Mouse (Mus musculus) brain, adult 2 months (tissue): ENCODE data around the gene Cox4i1.

Experiments
- DNase-seq: peaks from one replicate; pipeline ENCODE4 v3.0.0; 2011; ENCODE audit warnings: low read depth, low spot score

Cox4i1 gene

DNA sequence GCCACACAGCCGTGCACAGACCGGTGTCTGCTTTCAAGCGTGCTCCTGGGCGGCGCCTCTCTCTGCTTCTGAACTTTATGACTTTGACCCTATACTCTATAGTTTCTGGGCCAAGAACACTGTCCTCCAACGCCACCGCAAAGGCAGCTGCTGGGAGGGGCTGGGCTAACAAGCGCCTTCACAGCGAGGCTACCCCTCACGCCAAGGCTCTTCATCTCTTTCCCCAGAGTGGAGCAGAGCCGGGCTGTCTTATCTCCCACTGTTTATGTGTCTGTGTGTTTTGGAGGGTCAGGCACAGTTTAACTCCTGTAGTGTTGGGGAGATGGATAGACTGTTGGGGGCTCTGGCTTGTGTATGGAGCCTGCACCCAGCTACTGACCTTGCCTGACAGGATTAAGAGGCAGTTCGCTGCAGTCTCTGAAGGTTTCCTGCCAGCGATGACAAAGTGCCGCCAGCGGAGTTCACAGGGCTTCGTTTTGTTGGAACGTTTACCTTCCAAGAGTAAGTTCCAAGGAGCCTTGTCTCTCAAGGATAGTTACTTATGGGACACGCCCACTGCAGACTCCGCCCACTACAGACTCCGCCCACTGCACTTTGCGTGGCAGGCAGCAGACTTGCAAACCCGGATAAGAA lies 26.0 kb downstream of the Cox4i1 start:
- DNase-seq, result no peak

DNA sequence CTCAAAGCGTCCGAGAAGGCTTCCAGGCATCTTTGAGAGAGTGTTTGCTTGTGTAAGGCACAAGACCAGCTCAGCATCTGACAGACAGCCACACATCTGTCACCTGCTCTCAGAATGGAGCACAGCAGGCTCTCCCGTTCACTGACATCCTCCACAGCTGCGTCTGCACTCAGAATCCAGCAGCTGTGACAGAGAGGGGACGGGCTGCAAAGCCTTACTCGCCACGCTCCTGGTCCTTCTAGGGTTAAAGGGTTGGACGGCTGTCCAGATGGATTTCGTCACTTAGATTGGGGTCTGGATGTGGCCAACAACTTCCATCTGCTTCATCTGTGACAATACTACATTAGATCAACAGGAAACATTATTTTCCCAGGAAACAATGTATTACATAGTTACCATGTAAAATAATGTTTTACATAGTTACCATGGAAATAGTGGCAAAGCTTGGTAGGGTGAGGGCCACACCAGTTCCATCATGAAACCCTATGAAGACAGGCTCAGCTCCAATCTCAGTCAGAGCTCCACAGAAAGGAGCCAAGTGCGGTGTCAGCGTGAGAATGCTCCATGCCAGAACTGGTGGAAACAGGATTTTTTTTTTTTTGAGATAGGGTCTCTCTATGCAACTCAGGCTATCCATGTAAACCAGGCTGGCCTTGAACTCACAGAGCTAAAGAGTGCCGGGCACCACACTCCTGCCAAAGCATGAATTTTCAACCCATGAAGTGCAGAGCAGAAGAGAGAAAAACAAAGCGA lies 28.6 kb downstream of the Cox4i1 start:
- DNase-seq, result no peak

- peak; percentile 48 for DNase-seq
Observed at GRCm38 (mm10) chr8:120697154-120697978, 29.3 kb downstream of the Cox4i1 start.

GRCm38 (mm10) chr8:120697979-120698272 lies 29.9 kb downstream of the Cox4i1 start:
- DNase-seq, result no peak

GRCm38 (mm10) chr8:120698426-120698825 lies 30.4 kb downstream of the Cox4i1 start:
- no peak for DNase-seq

- peak; percentile 56 for DNase-seq
Observed at GRCm38 (mm10) chr8:120699079-120699478, 31.1 kb downstream of the Cox4i1 start.

- DNase-seq, result no peak
Observed at GRCm38 (mm10) chr8:120699565-120699964, 31.5 kb downstream of the Cox4i1 start.

- DNase-seq, result no peak
Observed at GRCm38 (mm10) chr8:120700053-120700452, 32.0 kb downstream of the Cox4i1 start.

DNA sequence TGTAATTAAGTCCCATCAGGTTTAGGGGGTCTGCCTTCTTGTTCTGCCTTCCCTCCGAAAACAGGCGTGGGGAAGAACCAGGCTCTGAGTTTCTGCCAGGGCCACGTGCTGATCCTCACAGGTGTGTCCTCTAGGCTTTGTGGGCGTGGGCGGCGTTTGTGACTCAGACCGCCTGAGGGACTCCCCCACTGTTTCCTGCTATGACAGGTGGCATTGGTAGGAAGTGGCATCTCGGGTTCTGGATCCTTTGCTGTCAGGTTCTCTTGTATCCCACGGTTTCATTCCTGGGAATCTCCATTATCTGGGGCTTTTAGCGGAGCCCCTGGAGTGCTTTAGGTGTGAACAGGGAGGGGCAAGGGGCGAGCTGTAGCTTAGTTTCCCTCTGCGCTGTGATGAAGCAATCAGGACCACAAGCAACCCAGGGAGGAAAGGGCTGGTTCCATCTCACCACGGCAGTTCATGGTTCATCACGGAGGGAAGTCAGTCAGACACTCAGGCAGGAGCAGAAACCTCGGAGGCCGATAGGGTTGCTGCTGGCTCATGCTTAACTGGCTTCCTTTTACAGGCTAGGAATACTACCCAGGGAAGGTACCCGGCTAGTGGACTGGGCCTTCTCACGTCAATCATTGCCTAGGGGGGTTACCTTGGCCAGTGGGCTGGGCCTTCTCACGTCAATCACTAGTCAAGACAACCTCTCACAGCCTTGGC lies 33.9 kb downstream of the Cox4i1 start:
- DNase-seq, result peak; percentile 61

DNA sequence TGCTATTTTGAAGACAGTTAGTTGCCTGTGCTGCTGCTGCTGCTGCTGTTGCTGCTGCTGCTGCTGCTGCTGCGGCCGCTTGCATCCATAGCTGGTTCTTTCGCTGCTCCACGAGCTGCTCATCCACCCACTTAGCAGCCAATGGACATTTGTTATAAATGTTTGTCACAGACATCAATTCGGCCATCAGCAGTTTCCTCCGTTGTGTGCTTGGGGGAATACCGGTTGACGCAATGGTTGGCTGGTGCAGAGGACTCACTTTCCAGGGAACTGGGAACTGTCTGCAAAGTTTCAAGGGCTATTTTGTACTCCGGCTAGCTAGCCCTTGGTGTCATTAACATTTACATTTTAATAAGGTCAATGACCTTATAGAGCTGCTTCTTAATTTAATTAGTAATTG lies 36.2 kb downstream of the Cox4i1 start:
- DNase-seq, result no peak

- no peak for DNase-seq
Observed at GRCm38 (mm10) chr8:120705163-120705562, 37.1 kb downstream of the Cox4i1 start.

GRCm38 (mm10) chr8:120706193-120706592 lies 38.2 kb downstream of the Cox4i1 start:
- no peak for DNase-seq

- peak; percentile 45 for DNase-seq
Observed at GRCm38 (mm10) chr8:120709176-120709575, 41.2 kb downstream of the Cox4i1 start.

DNA sequence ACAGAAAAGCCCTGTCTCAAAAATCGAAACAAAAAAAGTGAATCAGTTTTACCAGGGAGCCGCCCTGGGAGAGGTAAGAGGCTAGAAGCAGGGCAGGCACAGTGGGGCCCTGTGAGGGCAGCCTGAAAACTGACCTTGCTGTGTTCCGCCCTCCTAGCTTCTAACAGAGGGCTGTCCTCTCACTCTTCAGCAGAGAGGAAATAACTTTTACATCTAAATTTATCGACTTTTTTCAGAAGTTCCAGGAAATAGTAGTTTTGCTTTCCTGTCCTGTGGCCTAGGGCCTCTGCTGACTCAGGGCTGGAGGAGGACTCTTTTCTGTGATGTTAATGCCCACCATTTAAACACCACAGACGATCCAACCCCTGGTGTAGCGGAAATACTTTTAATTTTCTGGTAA lies 47.2 kb downstream of the Cox4i1 start:
- no peak for DNase-seq

- no peak for DNase-seq
Observed at GRCm38 (mm10) chr8:120715996-120716680, 48.1 kb downstream of the Cox4i1 start.

DNA sequence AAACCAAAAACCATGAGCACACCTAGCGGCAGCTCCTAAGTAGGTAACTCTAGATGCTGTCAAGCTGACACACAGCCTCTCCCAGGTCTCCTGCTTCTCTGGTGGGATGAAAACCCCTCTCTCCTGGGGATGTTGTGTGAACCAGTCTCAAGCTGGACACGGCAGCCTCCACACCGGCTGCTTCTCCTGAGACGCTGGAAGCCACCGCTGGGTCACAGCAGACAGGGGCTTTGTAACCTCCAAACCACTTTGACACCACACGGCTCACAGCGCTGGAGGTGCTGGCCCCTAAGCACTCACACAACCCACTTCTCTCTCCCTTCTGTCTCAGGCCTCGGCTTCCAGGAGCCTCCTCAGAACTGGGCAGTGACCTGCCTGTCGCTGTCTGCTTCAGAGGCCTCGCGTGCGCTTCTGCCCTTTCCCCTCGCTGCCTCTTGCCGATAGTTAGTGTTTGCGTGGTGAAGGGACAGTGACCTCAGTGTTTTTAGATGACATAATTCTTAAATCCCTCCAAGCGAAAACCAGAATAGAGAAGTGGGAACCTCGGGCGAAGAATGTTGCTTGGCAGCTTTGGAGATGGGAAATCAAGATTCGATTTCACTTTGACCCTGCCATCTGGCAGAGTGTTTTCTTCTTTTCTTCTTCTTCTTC lies 51.7 kb downstream of the Cox4i1 start:
- DNase-seq, result no peak

- DNase-seq, result no peak
Observed at GRCm38 (mm10) chr8:120723025-120723424, 55.0 kb downstream of the Cox4i1 start.
